Mouse (Mus musculus) ovary, adult 10 weeks (tissue): ENCODE measurements around the gene Evc2. TPM values are rescaled to one million over a fixed set of nuclear protein-coding genes. Genes with fewer than 3 reads are reported as not detected.

Experiments
- polyA plus RNA-seq: library from polyadenylated mRNA; stranded (reverse); fragments of 350-450 nt; fragmentation: Illumina TruSeq; extraction: RNeasy Lipid Tissue Mini Kit (QIAGEN cat#74804); gene quantifications from one replicate; pipeline ENCODE4 v1.2.3, GENCODE M21; 2014

Gene Evc2
- 9.6 TPM for polyA plus RNA-seq

DNA sequence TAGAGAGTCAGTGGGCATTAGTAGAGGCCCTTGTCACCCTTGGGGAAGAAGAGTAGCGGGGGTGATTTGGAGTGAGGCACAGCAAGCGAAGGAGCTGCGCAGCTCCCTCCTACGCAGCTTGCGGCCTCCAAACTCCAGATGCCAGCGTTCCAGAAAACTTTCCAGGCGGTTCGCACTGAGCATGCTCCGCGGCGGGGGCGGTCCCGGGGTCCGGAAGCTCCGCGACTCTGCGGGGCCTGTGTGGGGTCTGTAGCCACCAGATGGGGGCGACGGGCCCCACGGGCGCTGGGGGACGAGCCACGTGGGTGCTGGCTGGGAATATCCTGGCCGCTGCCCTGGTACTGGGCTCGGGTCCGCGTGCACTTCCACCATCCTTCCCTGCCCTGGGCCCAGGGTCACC is at the start of gene Evc2:
Evc2 (plus strand) TSS at position 212 of the 400 bp plus-strand sequence.

DNA sequence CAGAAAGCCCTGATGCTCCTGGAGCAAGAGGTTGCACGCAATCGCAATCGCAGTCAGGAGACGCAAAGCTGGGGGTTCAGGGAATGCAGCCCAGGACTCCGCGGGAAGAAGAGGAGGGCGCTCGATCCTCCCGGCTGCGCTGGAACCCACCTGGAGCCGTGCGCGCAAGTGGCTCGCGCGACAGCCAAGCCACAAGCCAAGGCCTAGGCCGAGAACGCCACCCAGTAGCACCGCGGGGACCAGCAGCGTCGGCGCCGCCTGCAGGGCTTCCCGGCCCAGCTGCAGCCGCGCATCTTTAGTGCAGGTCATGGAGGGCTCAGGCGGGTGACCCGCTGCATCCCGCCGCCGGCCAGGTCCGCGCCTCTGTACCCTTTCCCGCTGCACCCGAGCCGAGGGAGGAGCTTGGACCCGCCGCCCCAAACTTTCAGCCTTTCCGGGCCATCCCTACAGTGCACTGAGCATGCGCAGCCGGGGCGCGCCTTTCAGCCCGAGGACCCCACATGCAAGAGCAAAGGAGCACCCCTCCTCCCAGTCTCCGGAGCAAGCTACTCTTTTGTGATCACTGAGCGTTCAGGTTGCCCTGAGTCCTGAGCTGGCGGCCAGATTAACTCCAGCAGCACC is 1.7 kb upstream of the Evc2 start, which contains the start of gene Evc:
Evc (minus strand) TSS at position 410 of the 621 bp plus-strand sequence.

Other genes with a start within 250 kb of the Evc2 start
- 0.20 TPM for gene Crmp1, start 96.6 kb upstream of the Evc2 start, polyA plus RNA-seq
- gene Evc, start 1.6 kb upstream of the Evc2 start, polyA plus RNA-seq: 2.6 TPM